Mouse (Mus musculus): Measurements from ENCODE around the gene Map7d1.

GRCm38 (mm10) chr4:126303877-126304276 lies 47.7 kb upstream of the Map7d1 start:
- TF ChIP-seq POLR2A (IDR thresholded peaks at IDR 0.05; ENCODE audit: low read depth, low read length) (no peak), CTCF (conservative IDR thresholded peaks at IDR 0.05; ENCODE audit: insufficient read depth, insufficient read length, low read depth, low read length) (peak; percentile 36; the same call in 1 of the 2 replicates)

Measured in kidney, adult 2 months (tissue).